Mouse (Mus musculus) embryonic facial prominence, embryonic 15.5 days (tissue): ENCODE measurements around the gene Gm3435. TPM values are rescaled to one million over a fixed set of nuclear protein-coding genes. Genes with fewer than 3 reads are reported as not detected.
"Not testable (repeated sequence)": the region's sequence is repeated elsewhere in the genome, so short reads cannot be mapped to it uniquely, and the experiment has no call there.

Experiments
- ATAC-seq: fragments of 200-750 bp; cut with Nextera tagmentation; 2 replicates; pipeline ENCODE4 v1.8.0; 2017; ENCODE audit warnings: low read depth, moderate TSS enrichment; ENCODE audit not compliant: insufficient number of reproducible peaks, low FRiP score, low TSS enrichment
- H3K27ac ChIP-seq: fragments of 300-500 bp; sonication (generic); replicated peaks from 2 replicates; pipeline ENCODE4 v1.5.1; 2015; ENCODE audit warnings: mild to moderate bottlenecking, inconsistent platforms
- H3K27me3 ChIP-seq: fragments of 300-500 bp; sonication (generic); 2 replicates; pipeline ENCODE4 v1.6.1; 2015; ENCODE audit warnings: inconsistent platforms
- H3K36me3 ChIP-seq: fragments of 300-500 bp; sonication (generic); 2 replicates; pipeline ENCODE4 v1.6.1; 2015; ENCODE audit warnings: mild to moderate bottlenecking, inconsistent platforms
- H3K4me1 ChIP-seq: fragments of 300-500 bp; sonication (generic); 2 replicates; pipeline ENCODE4 v1.6.1; 2015; ENCODE audit warnings: inconsistent platforms
- H3K4me2 ChIP-seq: fragments of 300-500 bp; sonication (generic); replicated peaks from 2 replicates; pipeline ENCODE4 v1.6.1; 2015; ENCODE audit warnings: mild to moderate bottlenecking, inconsistent platforms
- H3K4me3 ChIP-seq: fragments of 300-500 bp; sonication (generic); replicated peaks from 2 replicates; pipeline ENCODE4 v1.5.1; 2015; ENCODE audit warnings: mild to moderate bottlenecking, inconsistent platforms
- H3K9ac ChIP-seq: fragments of 300-500 bp; sonication (generic); 2 replicates; pipeline ENCODE4 v1.6.1; 2015; ENCODE audit warnings: inconsistent platforms
- H3K9me3 ChIP-seq: fragments of 300-500 bp; sonication (generic); replicated peaks from 2 replicates; pipeline ENCODE4 v1.6.1; 2016; ENCODE audit warnings: inconsistent platforms
- WGBS: fragments of 180-500 bp; shearing (Covaris S2); methylation state at CpG from one replicate; pipeline ENCODE4 v1.1.7; 2015; 5-methylcytosine and 5-hydroxymethylcytosine counted together
- polyA plus RNA-seq: library from polyadenylated mRNA; unstranded; fragments of >200 nt; fragmentation: Nextera tagmentation; extraction: Ambion mirVana; gene quantifications from 2 replicates; pipeline ENCODE4 v1.2.1, GENCODE M21; 2015

The Gm3435 gene
- polyA plus RNA-seq = 6.6 and 8.7 TPM in 2 replicates

DNA sequence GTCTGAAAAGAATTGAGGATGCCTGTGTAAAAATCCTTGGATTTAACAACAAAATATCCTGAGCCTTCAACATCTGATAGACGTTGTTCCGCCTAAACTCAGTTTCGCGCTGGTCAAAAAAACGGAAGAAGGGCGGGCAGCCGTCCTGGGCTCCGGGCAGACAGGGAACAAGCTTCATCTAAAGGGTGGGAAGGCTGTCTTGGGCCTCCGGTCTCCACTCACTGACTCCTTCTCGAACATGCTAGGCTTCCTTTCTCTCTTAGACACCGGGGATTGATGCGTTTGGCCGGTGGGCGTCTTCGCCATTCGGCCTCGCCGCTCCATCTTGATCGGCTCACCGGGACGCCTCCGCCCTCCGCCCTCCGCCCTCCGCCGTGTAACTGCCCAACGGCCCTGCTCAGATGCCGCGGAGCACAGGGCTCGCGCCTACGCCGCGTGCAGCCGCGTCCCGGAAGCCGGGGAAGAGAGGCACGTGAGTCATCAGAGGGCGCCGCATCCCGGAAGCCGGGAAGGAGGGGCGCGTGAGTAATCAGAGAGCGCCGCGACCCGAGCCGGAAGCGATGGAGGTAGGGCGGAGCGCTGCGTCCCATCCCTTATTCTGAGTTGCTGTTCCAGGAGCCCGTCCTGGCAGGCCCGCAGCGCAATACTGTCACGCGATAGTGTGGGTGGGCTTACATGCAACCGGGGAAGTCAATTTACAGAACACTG is at the start of gene Gm3435:
Gene Gm3435 (plus strand): TSS at position 471 of the 708 bp plus-strand sequence.
- not testable (repeated sequence) for H3K4me1 ChIP-seq
- peak; percentile 95 for ATAC-seq
- WGBS = no CpG with 5 or more reads among the region's 60 CpGs

DNA sequence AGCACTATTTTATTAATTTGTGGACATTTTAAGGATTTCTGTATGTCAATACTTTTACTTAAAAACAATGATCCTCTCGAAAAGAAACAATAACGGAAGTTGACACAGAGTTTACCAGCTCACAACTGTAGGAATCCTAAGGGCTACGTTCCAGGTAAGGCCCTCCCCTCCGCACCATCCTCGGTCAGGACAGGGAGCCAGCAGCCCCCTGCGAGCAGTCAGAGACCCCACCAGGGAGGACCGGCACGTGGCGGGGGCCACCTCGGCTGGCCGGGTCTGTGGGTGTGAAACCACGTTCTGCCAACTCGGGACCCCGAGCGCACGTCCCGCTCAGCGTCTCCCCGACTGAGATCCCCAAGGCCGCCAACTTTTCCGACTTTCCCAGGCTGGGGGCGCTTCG is 49.5 kb upstream of the Gm3435 start:
- H3K36me3 ChIP-seq = no peaks in the 10 kb centered on the region
- WGBS = 1% methylated on average over 19 of the region's 23 CpGs
- peak overlapping the region; percentile 73 for H3K4me3 ChIP-seq
- no peak for ATAC-seq
- H3K9ac ChIP-seq = peak overlapping the region; percentile 78
- no peak overlapping the region for H3K27ac ChIP-seq
- no peaks in the 10 kb centered on the region for H3K9me3 ChIP-seq
- H3K4me2 ChIP-seq = peak overlapping the region; percentile 85
- H3K4me1 ChIP-seq = peaks cover 6% of the 10 kb centered on the region
- H3K27me3 ChIP-seq = no peaks in the 10 kb centered on the region

More for the DNA sequence above, at the start of gene Gm3435:
- not testable (repeated sequence) for H3K4me2 ChIP-seq, H3K36me3 ChIP-seq, H3K9ac ChIP-seq, H3K4me3 ChIP-seq, H3K9me3 ChIP-seq, H3K27me3 ChIP-seq, H3K27ac ChIP-seq

- H3K36me3 ChIP-seq, H3K4me1 ChIP-seq, H3K27me3 ChIP-seq, H3K9me3 ChIP-seq: not testable (repeated sequence)
- peak; percentile 81 for ATAC-seq
- WGBS = under 1% methylated on average over 54 of the region's 100 CpGs
- Histone ChIP-seq H3K4me2 (peak within 1 kb of the TSS; percentile 85), H3K27ac (peak within 1 kb of the TSS; percentile 75; the same call in 1 of the 2 replicates), H3K9ac (peak within 1 kb of the TSS; percentile 78), H3K4me3 (peak within 1 kb of the TSS; percentile 73)
Measured at GRCm38 (mm10) chr17:14960951-14961556, 48.9 kb upstream of the Gm3435 start, which contains the start of gene Phf10. Gene Phf10, minus strand, starts transcription at chr17:14961273.

DNA sequence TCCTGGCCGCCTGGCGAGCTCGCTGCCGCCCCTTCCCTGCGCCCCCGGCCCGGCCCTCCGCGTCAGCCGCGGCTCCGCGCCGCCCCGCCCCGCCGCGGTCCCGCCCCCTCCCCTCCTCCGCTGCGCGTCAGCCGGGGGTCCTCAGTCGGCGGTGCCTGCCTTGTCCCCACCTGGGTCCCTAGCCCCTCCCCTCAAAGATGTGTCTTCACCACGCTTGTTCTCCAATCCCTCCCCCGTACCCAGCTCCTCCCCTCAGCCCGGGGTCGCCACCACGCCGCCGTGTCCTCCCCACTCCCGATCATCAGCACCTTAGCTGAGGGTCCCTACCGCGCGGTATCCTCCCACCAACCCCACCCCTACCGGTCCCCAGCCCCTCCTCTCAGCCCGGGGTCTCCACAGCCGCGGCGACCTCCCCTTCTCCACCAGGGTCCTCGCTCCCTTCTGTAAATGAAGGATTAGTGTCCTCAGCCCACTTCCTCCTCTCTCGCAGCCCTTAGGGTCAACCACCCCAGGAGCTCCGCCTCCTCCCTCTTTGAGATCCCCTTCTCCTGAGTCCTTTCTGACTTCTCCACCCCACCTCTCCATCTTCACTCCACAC is 48.3 kb upstream of the Gm3435 start:
- no CpG with 5 or more reads among the region's 44 CpGs for WGBS

DNA sequence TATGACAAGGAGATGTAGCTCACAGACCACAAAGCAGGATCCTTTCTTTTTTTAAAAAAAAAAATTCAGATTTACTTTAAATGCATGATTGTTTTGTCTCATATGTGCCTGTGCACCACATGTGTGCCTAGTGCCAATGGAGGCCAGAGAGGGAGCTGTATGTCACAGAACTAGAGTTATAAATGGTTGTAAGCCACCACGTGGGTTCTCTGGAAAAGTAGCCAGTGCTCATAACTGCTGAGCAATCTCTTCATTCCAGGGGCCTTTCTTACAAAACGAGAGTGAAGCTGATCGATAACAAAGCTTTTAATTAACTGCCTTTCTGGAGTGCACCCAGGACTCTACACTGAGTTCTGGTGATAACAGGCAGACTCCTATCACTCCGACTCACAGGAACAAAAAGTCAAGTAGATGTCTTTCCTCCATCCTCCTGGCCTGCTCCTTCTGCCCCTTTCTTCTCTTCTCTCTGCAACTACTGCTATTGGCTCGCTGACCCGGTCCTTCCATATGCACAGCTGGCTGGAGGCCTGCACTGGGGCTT is 41.5 kb upstream of the Gm3435 start:
- WGBS = no CpG with 5 or more reads among the region's 6 CpGs
- H3K27me3 ChIP-seq, ATAC-seq: not testable (repeated sequence)

More for the DNA sequence above, 48.3 kb upstream of the Gm3435 start:
- not testable (repeated sequence) for H3K4me3 ChIP-seq, H3K9me3 ChIP-seq, H3K4me1 ChIP-seq, H3K4me2 ChIP-seq, H3K9ac ChIP-seq, H3K27ac ChIP-seq, H3K36me3 ChIP-seq, H3K27me3 ChIP-seq
- ATAC-seq = peak; percentile 94

GRCm38 (mm10) chr17:14977718-14978361 is 32.1 kb upstream of the Gm3435 start:
- not testable (repeated sequence) for H3K9me3 ChIP-seq, H3K27me3 ChIP-seq, H3K36me3 ChIP-seq, H3K4me1 ChIP-seq, H3K4me2 ChIP-seq, ATAC-seq, H3K4me3 ChIP-seq, H3K9ac ChIP-seq, H3K27ac ChIP-seq
- WGBS = under 1% methylated on average over 4 of the region's 7 CpGs

More for the DNA sequence above, 41.5 kb upstream of the Gm3435 start:
- H3K9ac ChIP-seq, H3K4me2 ChIP-seq, H3K36me3 ChIP-seq, H3K27ac ChIP-seq, H3K4me3 ChIP-seq, H3K4me1 ChIP-seq, H3K9me3 ChIP-seq: not testable (repeated sequence)

DNA sequence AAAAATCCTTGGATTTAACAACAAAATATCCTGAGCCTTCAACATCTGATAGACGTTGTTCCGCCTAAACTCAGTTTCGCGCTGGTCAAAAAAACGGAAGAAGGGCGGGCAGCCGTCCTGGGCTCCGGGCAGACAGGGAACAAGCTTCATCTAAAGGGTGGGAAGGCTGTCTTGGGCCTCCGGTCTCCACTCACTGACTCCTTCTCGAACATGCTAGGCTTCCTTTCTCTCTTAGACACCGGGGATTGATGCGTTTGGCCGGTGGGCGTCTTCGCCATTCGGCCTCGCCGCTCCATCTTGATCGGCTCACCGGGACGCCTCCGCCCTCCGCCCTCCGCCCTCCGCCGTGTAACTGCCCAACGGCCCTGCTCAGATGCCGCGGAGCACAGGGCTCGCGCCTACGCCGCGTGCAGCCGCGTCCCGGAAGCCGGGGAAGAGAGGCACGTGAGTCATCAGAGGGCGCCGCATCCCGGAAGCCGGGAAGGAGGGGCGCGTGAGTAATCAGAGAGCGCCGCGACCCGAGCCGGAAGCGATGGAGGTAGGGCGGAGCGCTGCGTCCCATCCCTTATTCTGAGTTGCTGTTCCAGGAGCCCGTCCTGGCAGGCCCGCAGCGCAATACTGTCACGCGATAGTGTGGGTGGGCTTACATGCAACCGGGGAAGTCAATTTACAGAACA is 31.5 kb upstream of the Gm3435 start, which contains the start of the genes 9030025P20Rik and Gm3417:
Gene 9030025P20Rik (plus strand): TSS at position 107 of the 677 bp plus-strand sequence.
Gene Gm3417 (minus strand): TSS at position 429 of the 677 bp plus-strand sequence.
- not testable (repeated sequence) for H3K4me1 ChIP-seq, H3K4me3 ChIP-seq, H3K9me3 ChIP-seq, H3K27ac ChIP-seq, H3K4me2 ChIP-seq, H3K27me3 ChIP-seq, H3K36me3 ChIP-seq, H3K9ac ChIP-seq
- peak; percentile 97 for ATAC-seq
- WGBS = no CpG with 5 or more reads among the region's 60 CpGs

DNA sequence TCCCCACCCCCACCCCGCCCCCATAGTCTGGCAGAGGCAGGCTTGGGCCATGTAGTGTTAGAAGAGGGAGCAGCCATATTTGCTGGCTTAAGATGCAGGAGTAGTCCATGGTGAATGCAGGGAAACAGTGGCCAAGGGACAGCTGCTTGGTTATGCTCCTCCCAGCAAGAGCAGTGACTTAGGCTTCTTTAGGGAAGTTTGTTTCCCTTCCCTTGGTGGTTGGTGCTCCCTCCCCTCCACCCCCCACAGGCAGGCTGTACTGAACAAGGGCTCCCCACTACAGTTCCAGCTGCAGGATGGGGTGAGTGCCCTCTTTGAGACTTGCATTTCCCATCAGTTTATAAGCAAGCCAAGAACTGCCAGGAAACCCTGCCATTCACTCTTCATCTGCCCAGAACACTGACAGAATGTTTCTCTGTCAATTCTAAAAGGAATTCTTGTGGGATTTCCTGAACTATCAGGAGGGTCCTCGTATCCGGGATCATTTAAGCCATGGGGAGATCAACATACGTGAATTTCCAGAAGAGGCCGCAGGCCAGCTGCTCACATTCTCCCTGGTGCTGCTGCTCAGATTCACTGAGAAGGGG is 19.8 kb upstream of the Gm3435 start:
- 70% methylated on average over 4 of the region's 5 CpGs for WGBS
- H3K27me3 ChIP-seq, H3K36me3 ChIP-seq, H3K9me3 ChIP-seq, H3K9ac ChIP-seq, H3K4me1 ChIP-seq, H3K4me3 ChIP-seq, H3K27ac ChIP-seq, H3K4me2 ChIP-seq, ATAC-seq: not testable (repeated sequence)

DNA sequence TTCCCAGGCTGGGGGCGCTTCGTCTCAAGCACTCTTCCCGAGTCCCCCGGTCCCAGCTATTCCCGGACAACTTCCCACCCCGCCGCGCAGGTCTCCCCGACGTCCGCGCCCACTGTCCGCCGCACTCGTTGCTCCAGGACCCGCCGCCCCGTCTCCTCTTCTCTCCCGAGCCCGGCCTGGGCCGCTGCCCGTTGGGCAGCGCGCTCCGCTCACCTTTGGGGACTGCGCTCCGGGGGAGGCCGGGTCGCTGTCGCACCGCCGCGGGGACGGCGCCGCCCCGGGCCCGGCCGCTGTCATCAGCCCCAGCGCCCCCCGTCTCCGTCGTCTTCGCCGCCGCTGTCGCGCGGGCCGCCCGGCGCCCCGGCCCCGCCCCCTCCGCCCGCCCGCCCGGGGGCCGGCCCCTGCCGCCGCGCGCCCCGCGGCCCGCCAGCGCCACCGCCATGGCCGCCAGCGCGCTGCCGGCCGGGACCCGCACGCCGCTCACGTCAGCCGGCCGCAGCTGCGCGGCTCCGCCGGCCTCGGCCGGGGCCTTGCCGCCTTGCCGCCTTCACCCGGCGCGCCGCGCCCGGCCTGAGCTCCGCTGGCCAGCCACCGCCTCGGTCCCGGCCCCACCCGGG is 17.3 kb upstream of the Gm3435 start:
- H3K4me2 ChIP-seq, H3K4me1 ChIP-seq, H3K9me3 ChIP-seq, H3K27ac ChIP-seq, H3K9ac ChIP-seq, H3K4me3 ChIP-seq, H3K27me3 ChIP-seq, H3K36me3 ChIP-seq: not testable (repeated sequence)
- no CpG with 5 or more reads among the region's 98 CpGs for WGBS
- ATAC-seq = peak; percentile 75

DNA sequence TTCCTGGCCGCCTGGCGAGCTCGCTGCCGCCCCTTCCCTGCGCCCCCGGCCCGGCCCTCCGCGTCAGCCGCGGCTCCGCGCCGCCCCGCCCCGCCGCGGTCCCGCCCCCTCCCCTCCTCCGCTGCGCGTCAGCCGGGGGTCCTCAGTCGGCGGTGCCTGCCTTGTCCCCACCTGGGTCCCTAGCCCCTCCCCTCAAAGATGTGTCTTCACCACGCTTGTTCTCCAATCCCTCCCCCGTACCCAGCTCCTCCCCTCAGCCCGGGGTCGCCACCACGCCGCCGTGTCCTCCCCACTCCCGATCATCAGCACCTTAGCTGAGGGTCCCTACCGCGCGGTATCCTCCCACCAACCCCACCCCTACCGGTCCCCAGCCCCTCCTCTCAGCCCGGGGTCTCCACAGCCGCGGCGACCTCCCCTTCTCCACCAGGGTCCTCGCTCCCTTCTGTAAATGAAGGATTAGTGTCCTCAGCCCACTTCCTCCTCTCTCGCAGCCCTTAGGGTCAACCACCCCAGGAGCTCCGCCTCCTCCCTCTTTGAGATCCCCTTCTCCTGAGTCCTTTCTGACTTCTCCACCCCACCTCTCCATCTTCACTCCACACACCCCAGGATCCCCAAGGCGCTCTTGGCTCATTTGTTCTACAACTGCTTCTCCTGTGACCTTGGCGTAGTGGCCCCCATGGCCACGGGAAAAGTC is 16.7 kb upstream of the Gm3435 start:
- not testable (repeated sequence) for H3K27me3 ChIP-seq, H3K27ac ChIP-seq, H3K9ac ChIP-seq, H3K4me1 ChIP-seq, H3K36me3 ChIP-seq, H3K4me2 ChIP-seq, H3K9me3 ChIP-seq, H3K4me3 ChIP-seq
- ATAC-seq = peak; percentile 87
- no CpG with 5 or more reads among the region's 47 CpGs for WGBS
